Mouse (Mus musculus): ENCODE data around the gene Aldh9a1. TPM values are rescaled to one million over a fixed set of nuclear protein-coding genes. Genes with fewer than 3 reads are reported as not detected.

Aldh9a1 gene
- polyA plus RNA-seq, 1 experiment: 73.4 TPM

DNA sequence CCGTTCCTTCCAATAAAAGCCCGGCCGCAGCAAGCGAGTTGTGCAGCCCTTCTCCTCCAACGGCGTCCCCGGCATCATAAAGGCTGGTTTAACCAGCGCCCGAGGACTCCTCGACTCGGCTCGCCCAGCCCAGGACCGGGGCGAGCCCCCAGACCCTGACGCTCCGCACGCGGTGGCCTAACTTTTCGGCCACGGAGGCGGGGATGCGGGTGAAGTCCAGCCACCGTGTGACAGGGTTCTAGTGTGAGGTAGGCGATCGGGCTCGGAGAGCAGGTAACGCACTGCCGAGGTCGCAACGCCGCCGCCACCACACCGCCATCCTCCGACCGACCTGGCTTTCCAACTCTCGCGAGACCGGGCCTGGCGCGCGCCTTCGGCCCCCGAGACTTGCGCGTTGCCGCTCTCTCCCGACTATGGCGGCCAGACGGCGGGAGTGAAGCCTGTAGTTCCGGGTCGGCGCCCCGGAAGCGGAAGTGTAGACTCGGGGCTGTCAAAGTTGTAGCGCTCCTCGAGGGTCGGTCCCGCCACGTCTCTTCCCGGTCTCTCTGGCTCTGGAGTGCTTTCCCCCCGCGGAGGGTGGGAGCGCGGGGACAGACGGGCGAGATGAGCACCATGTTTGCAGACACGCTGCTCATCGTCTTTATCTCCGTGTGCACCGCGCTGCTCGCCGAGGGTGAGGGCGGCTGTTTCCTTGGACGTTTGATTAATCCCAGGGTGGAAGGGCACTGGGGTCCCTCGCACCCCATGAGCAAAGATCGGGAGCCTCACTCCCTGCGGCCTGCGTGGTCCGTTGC, 41.3 kb upstream of the Aldh9a1 start, which contains the start of gene Tmco1:
Gene Tmco1, plus strand, starts transcription at position 118 of the 794 bp plus-strand sequence.
- H3K4me1 ChIP-seq (ENCODE audit: control insufficient read depth, insufficient read depth, low read length): peaks cover 2% of the 10 kb centered on the region

GRCm38 (mm10) chr1:167312367-167312766, 37.4 kb upstream of the Aldh9a1 start:
- Histone ChIP-seq H3K9ac (ENCODE audit: low read depth, poor library complexity, severe bottlenecking) (no peak overlapping the region), H3K4me3 (ENCODE audit: low read depth, low read length) (no peak overlapping the region), H3K27me3 (ENCODE audit: control insufficient read depth, insufficient read depth, low read length, poor library complexity, severe bottlenecking) (no peaks in the 10 kb centered on the region), H3K4me1 (ENCODE audit: control insufficient read depth, insufficient read depth, low read length) (no peaks in the 10 kb centered on the region), H3K27ac (ENCODE audit: insufficient read depth, low read length) (no peak overlapping the region), H3K9me3 (replicated peaks; ENCODE audit: control insufficient read depth, insufficient read depth, low read length, poor library complexity, severe bottlenecking) (no peaks in the 10 kb centered on the region), H3K36me3 (ENCODE audit: control insufficient read depth, insufficient read depth, low read length, poor library complexity, severe bottlenecking) (peaks cover 2% of the 10 kb centered on the region; the same call in 1 of the 2 replicates)
- no peak for TF ChIP-seq POLR2A (IDR thresholded peaks at IDR 0.05; ENCODE audit: insufficient read depth, low read length)
- TF ChIP-seq CTCF (IDR thresholded peaks at IDR 0.05; ENCODE audit: low read depth, low read length): no peak
- no peak for TF ChIP-seq EP300 (IDR thresholded peaks at IDR 0.05; ENCODE audit: insufficient read depth, low read depth, low read length)

More for the DNA sequence above, 41.3 kb upstream of the Aldh9a1 start, which contains the start of gene Tmco1:
- H3K36me3 ChIP-seq (ENCODE audit: control insufficient read depth, insufficient read depth, low read length, poor library complexity, severe bottlenecking): no peaks in the 10 kb centered on the region
- H3K9me3 ChIP-seq (replicated peaks; ENCODE audit: control insufficient read depth, insufficient read depth, low read length, poor library complexity, severe bottlenecking): no peaks in the 10 kb centered on the region
- H3K9ac ChIP-seq (ENCODE audit: low read depth, poor library complexity, severe bottlenecking): peak within 1 kb of the TSS; percentile 96
- H3K27ac ChIP-seq (ENCODE audit: insufficient read depth, low read length): peak within 1 kb of the TSS; percentile 80
- no peaks in the 10 kb centered on the region for H3K27me3 ChIP-seq (ENCODE audit: control insufficient read depth, insufficient read depth, low read length, poor library complexity, severe bottlenecking)
- TF ChIP-seq CTCF (IDR thresholded peaks at IDR 0.05; ENCODE audit: low read depth, low read length) (no peak), EP300 (IDR thresholded peaks at IDR 0.05; ENCODE audit: insufficient read depth, low read depth, low read length) (peak; percentile 47; the same call in 1 of the 2 replicates), POLR2A (IDR thresholded peaks at IDR 0.05; ENCODE audit: insufficient read depth, low read length) (peak; percentile 93)
- H3K4me3 ChIP-seq (ENCODE audit: low read depth, low read length): peak within 1 kb of the TSS; percentile 84

DNA sequence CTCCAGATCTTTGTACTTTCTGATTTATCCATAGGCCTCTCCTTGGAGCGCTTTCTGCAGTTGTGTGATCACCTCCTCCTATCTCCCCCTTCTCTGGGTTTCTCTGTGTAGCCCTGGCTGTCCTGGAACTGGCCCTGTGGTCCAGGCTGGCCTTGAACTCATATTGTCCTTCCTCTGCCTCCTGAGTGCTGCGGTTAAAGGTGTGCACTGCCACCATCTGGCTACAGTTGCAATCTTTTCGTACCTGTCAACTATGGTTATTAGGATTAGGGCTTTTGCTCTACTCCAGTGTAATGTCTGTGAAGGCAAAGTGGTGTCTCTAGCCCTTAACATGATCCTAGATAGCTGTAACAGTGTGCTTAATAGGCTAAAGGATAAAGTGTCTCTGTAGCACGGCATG, 36.6 kb upstream of the Aldh9a1 start:
- no peak for TF ChIP-seq EP300 (IDR thresholded peaks at IDR 0.05; ENCODE audit: insufficient read depth, low read depth, low read length)
- peak; percentile 33 for TF ChIP-seq CTCF (IDR thresholded peaks at IDR 0.05; ENCODE audit: low read depth, low read length)
- no peaks in the 10 kb centered on the region for H3K27me3 ChIP-seq (ENCODE audit: control insufficient read depth, insufficient read depth, low read length, poor library complexity, severe bottlenecking)
- no peaks in the 10 kb centered on the region for H3K9me3 ChIP-seq (replicated peaks; ENCODE audit: control insufficient read depth, insufficient read depth, low read length, poor library complexity, severe bottlenecking)
- H3K9ac ChIP-seq (ENCODE audit: low read depth, poor library complexity, severe bottlenecking): no peak overlapping the region
- no peak overlapping the region for H3K27ac ChIP-seq (ENCODE audit: insufficient read depth, low read length)
- no peak overlapping the region for H3K4me3 ChIP-seq (ENCODE audit: low read depth, low read length)
- H3K4me1 ChIP-seq (ENCODE audit: control insufficient read depth, insufficient read depth, low read length): no peaks in the 10 kb centered on the region
- peaks cover 2% of the 10 kb centered on the region; the same call in 1 of the 2 replicates for H3K36me3 ChIP-seq (ENCODE audit: control insufficient read depth, insufficient read depth, low read length, poor library complexity, severe bottlenecking)

DNA sequence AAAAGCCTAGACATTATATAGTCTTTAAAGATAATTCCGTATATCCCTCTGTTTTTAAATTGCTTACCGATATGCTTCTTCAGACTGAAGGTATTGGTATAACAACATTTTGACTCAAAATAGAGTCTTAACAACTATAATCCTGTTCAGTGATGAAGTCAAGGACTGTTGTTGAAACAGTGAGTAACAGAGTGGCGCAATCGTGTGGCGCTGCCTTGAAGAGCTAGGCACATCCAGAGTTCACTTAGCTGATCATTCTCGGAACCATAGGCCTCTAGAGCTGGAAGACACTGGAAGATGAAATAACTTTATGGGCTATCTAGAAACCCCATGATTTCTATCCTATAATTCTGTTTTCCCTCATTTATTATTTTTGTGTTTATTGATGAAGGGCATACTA, 28.1 kb upstream of the Aldh9a1 start:
- Histone ChIP-seq H3K36me3 (ENCODE audit: control insufficient read depth, insufficient read depth, low read length, poor library complexity, severe bottlenecking) (peaks cover 30% of the 10 kb centered on the region), H3K27me3 (ENCODE audit: control insufficient read depth, insufficient read depth, low read length, poor library complexity, severe bottlenecking) (no peaks in the 10 kb centered on the region), H3K27ac (ENCODE audit: insufficient read depth, low read length) (no peak overlapping the region), H3K9ac (ENCODE audit: low read depth, poor library complexity, severe bottlenecking) (no peak overlapping the region), H3K4me3 (ENCODE audit: low read depth, low read length) (no peak overlapping the region), H3K4me1 (ENCODE audit: control insufficient read depth, insufficient read depth, low read length) (no peaks in the 10 kb centered on the region), H3K9me3 (replicated peaks; ENCODE audit: control insufficient read depth, insufficient read depth, low read length, poor library complexity, severe bottlenecking) (no peaks in the 10 kb centered on the region)
- no peak for TF ChIP-seq EP300 (IDR thresholded peaks at IDR 0.05; ENCODE audit: insufficient read depth, low read depth, low read length)
- TF ChIP-seq POLR2A (IDR thresholded peaks at IDR 0.05; ENCODE audit: insufficient read depth, low read length): no peak
- TF ChIP-seq CTCF (IDR thresholded peaks at IDR 0.05; ENCODE audit: low read depth, low read length): no peak

- H3K4me1 ChIP-seq (ENCODE audit: control insufficient read depth, insufficient read depth, low read length): no peaks in the 10 kb centered on the region
- no peak overlapping the region for H3K4me3 ChIP-seq (ENCODE audit: low read depth, low read length)
- TF ChIP-seq EP300 (IDR thresholded peaks at IDR 0.05; ENCODE audit: insufficient read depth, low read depth, low read length): no peak
- TF ChIP-seq POLR2A (IDR thresholded peaks at IDR 0.05; ENCODE audit: insufficient read depth, low read length): no peak
- TF ChIP-seq CTCF (IDR thresholded peaks at IDR 0.05; ENCODE audit: low read depth, low read length): no peak
- no peaks in the 10 kb centered on the region for H3K9me3 ChIP-seq (replicated peaks; ENCODE audit: control insufficient read depth, insufficient read depth, low read length, poor library complexity, severe bottlenecking)
- H3K27ac ChIP-seq (ENCODE audit: insufficient read depth, low read length): no peak overlapping the region
- peaks cover 19% of the 10 kb centered on the region for H3K36me3 ChIP-seq (ENCODE audit: control insufficient read depth, insufficient read depth, low read length, poor library complexity, severe bottlenecking)
- no peaks in the 10 kb centered on the region for H3K27me3 ChIP-seq (ENCODE audit: control insufficient read depth, insufficient read depth, low read length, poor library complexity, severe bottlenecking)
- H3K9ac ChIP-seq (ENCODE audit: low read depth, poor library complexity, severe bottlenecking): no peak overlapping the region
These were observed 21.0 kb upstream of the Aldh9a1 start for GRCm38 (mm10) chr1:167328776-167329175.

DNA sequence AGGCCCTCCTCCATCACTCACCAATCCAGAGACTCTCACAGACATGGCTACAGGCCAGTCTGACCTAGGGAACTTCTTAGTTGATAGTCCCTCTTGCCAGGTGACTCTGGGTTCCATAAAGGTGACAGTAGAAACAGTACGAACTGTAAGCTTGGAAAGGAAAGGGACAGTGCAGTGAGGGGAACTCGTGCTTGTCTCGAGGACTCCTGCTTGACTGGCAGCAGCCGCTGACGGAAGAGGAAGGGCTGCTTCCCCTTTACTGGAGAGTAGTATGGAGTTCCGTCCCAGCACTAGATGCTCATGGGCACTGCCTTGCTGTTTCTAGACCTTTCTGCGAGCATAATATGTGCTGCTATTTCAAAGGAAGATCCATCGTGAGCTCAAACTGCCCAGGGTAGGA, 18.7 kb upstream of the Aldh9a1 start:
- Histone ChIP-seq H3K4me1 (ENCODE audit: control insufficient read depth, insufficient read depth, low read length) (no peaks in the 10 kb centered on the region), H3K27ac (ENCODE audit: insufficient read depth, low read length) (no peak overlapping the region), H3K9me3 (replicated peaks; ENCODE audit: control insufficient read depth, insufficient read depth, low read length, poor library complexity, severe bottlenecking) (no peaks in the 10 kb centered on the region), H3K27me3 (ENCODE audit: control insufficient read depth, insufficient read depth, low read length, poor library complexity, severe bottlenecking) (no peaks in the 10 kb centered on the region), H3K36me3 (ENCODE audit: control insufficient read depth, insufficient read depth, low read length, poor library complexity, severe bottlenecking) (peaks cover 16% of the 10 kb centered on the region), H3K9ac (ENCODE audit: low read depth, poor library complexity, severe bottlenecking) (no peak overlapping the region), H3K4me3 (ENCODE audit: low read depth, low read length) (no peak overlapping the region)
- TF ChIP-seq CTCF (IDR thresholded peaks at IDR 0.05; ENCODE audit: low read depth, low read length): no peak
- no peak for TF ChIP-seq EP300 (IDR thresholded peaks at IDR 0.05; ENCODE audit: insufficient read depth, low read depth, low read length)
- no peak for TF ChIP-seq POLR2A (IDR thresholded peaks at IDR 0.05; ENCODE audit: insufficient read depth, low read length)
